Mouse (Mus musculus): ENCODE data around the gene Bcl7a. TPM values are rescaled to one million over a fixed set of nuclear protein-coding genes. Genes with fewer than 3 reads are reported as not detected.

Gene Bcl7a
- polyA plus RNA-seq, 1 experiment: 37.0 TPM

DNA sequence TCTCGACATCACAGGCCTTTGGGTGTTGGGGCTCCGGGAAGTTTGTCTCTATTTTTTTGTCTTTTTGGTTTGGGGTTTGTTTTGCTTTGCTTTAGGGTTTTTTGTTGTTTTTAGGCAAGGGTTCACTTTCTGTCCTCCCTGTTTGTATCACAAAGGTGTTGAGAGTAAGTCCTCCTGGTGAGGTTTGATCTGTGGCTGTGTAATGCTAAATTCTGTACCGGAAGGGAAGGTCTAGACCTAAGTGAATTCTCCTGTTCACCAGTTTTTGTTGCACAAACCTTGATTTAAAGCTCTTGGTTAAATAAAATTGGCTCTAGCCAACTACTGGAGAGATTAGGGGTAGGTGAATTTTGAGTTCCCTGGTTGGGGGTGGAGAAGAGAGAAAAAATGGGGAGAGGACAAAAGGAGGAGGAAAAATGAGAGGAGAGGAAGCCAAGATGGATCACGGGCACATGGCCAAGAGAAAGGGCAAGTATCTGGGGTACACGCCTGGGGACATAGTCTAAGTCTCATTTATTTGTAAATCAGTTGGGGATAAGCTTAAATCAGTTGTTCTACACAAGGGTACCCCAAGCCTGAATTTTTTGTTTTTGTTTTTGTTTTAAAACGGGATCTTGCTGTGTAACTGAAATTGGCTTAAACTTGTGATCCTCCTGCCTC, 32.3 kb downstream of the Bcl7a start:
- no peak for DNase-seq (ENCODE audit: extremely low spot score in 1 of 2, low spot score in 1 of 2)

DNA sequence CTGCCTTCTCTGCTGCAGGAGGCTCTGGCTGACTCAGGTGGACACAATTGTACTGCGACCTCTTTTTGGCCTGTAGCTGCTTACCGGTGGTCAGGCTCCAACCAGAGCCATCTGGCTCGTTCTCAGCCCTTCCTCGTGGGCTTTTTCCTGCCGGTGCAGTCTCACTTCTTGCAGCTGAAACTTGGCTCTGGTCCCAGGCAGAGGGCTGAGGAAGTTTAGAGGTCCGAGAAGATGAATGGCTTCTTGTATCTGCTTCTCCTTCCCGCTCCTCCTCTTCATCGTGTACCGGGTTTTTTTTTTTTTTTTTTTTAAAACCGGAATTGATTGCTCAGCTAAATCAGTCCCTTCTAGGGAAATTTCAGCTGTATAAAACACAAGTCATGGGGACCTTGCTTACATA, 32.9 kb downstream of the Bcl7a start:
- DNase-seq (ENCODE audit: extremely low spot score in 1 of 2, low spot score in 1 of 2): peak in 1 of 2 experiments; percentile 73

DNA sequence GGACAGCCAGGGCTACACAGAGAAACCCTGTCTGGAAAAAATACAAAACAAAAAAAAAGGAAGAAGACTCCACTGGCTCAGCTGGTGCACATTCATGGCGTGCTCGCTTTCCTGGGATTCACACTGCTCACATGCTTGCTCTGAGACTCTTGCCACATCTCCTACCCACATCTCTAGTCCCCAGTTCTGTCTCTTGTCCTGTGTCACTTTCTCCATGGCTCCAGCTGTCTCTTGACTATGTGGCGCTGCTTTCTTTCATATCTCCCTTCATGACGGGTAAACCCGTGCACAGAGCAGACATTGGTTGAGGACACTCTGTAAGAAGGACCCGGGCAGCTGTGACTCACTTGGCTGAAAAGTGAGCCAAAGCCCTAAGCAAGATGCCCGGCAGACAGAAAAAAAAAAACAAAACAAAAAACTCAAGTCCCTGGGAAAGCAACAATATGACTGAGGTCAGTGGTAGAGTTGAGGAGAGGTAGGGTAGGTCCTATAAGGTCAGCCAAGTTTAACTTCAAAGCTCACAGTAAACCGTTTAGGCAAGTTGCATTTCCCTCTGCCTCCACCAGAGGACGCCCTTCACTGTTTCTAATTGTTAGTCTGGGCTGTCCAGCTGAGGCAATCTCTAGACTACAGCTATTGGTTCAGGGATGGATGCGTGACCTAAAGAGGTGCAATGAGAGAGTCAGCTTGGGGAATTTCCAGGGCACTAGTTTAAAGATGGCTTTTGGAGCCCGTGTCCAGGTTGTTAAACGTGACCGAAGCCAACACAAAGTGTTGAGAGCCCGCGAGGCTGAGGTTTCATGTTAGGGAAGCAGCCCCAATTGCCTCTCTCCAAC, 33.7 kb downstream of the Bcl7a start:
- DNase-seq (ENCODE audit: extremely low spot score in 1 of 2, low spot score in 1 of 2): peak in 1 of 2 experiments; percentile 89

DNA sequence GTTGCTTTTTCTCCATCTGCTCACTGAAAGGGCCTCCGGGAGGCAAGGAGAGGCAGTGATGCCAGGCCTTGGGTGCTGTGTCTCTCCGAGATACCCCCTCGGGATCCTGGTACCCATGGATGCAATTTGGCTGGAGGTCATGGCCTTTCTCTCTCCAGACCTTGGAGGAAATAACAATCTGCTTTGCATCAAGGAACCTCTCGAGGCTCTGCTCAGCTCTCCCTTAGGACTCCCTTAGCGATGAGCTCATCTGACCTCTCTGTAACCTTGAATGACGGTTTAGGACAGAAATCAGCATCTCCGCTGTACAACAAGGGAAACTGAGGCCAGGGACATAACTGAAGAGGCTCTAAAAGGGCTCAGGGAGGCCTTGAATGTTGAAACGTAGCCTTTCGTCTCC, 35.1 kb downstream of the Bcl7a start:
- DNase-seq (ENCODE audit: extremely low spot score in 1 of 2, low spot score in 1 of 2): no peak

DNA sequence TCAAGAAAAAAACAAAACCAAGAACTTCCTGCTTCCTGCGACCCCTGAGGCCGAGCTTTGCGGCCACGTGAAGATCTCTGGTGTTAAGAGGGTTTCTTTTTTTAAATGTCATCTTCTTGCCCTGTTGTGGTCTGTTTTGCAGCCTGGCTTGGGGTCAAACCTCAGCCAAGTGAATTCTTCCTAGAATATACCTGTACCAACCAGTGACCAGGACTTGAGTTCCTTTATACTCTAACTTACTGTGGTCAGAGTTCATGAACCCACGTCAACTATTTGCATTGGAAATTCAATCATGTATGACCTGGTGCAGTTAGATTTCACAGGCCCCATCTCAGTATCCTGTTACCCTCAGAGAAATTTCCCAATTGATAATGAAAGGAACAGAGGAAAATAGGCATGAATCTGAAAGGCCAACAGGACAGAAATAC, 35.9 kb downstream of the Bcl7a start:
- DNase-seq (ENCODE audit: extremely low spot score in 1 of 2, low spot score in 1 of 2): no peak

DNA sequence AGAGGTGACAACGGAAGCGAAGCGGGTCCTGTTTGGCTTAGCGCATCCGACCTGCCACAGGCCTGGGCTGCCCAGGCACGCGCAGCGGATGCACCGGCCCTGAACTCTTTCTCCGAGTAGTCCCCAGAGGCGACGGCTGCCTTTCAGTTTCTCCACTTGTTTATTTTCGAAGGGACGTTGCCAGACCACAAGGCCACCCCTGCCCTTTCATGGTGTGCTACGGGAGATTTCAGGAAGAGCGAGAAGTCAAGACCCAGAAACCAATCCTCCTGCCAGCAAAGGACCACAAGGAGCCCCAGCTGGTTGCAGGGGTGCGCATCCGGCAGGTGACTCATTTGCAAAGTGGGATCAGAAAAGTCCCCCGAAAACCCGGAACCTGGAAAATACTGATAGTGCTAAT, 38.3 kb downstream of the Bcl7a start:
- no peak for DNase-seq (ENCODE audit: extremely low spot score in 1 of 2, low spot score in 1 of 2)

DNA sequence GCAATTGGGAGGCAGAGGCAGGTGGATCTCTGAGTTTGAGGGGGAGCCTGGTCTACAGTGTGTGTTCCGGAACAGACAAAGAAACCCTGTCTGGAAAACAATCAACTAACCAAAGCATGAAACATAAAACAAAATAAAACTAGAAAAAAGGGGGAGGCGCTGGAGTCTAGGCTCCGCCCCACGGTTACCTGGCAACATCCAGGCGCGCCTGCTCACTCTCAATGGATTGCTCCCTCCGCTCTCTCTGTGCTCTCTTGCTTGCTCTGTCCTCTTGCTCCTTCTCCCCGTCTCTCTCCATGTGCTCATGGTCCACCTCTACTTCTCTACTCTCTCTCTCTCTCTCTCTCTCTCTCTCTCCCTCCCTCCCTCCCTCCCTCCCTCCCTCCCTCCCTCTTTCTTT, 39.1 kb downstream of the Bcl7a start:
- no peak for DNase-seq (ENCODE audit: extremely low spot score in 1 of 2, low spot score in 1 of 2)

DNA sequence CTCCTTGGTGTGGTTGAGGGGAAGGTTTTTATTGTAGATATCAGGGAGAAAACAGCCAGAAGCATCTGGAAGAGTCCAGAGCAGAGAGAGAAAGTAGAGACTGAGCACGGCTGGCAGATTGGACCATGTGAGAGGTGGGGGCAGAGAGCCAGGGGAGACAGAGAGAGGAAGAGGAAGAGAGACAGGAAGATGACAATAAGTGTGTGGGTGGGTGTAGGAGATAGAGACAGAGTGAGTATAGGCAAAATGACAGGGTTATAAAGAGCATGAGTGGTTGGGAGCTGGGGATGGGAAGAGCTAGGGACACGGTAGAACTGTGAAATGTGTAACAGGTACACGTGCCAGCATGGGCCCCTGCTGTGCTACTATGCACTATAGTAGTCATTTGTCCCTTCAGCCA, 44.8 kb downstream of the Bcl7a start:
- DNase-seq (ENCODE audit: extremely low spot score in 1 of 2, low spot score in 1 of 2): no peak

DNA sequence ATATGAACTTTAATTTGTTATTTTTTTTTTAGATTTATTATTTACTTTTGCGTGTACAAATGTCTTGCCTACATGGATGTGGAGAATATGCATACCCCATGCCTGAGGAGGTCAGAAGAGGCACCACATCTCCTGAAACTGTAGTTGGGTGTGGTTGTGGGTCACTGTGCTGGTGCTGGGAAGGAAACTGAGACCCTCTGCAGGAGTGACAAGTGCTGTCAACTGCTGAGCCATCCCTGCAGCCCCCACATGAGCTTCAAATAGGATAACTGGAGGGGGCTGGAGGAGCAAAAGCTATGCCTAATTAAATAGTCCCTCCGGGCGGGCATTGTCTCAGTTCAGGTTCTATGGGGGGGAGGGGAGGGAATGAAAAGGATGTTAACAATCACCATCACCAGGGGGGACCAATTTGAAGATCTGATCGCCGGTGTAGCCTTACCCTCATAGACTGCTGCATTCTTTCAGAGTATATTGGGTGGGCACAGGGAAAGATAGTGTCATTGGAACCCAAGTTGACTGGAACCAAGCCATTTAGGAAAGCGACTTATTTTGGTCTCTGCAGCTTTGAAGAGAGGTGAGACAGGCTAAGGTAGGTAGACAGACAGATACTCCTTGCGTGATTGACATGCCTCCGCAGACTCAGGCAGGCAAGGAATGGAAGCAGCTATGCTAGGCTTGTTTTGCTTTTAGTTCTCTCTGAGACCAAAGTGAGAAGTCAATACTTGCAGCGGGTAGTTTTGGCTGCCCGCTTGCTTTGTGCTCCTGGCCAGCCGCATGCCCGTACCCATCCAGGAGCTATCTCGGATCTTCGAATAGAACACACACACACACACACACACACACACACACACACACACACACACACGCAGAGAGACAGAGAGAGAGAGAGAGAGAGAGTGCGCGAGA, 47.2 kb downstream of the Bcl7a start:
- no peak for DNase-seq (ENCODE audit: extremely low spot score in 1 of 2, low spot score in 1 of 2)

DNA sequence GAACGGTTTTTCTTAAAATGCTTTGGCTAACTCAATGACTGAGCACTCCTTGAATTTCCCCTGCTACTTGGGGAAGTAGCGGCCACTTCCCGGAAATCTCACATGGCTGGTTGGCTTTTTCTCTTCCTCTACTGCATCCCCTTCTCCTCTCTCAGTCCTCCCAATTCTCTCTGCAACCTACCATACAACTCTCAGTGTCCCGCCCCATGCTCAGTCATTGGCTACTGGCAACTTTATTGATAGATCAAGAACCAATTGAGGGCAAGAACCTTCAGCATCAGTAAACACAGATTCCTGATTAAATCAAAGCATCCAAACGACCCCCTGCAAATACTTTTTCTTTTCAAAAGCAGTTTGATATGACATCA, 47.8 kb downstream of the Bcl7a start:
- peak in 1 of 2 experiments; percentile 81 for DNase-seq (ENCODE audit: extremely low spot score in 1 of 2, low spot score in 1 of 2)

DNA sequence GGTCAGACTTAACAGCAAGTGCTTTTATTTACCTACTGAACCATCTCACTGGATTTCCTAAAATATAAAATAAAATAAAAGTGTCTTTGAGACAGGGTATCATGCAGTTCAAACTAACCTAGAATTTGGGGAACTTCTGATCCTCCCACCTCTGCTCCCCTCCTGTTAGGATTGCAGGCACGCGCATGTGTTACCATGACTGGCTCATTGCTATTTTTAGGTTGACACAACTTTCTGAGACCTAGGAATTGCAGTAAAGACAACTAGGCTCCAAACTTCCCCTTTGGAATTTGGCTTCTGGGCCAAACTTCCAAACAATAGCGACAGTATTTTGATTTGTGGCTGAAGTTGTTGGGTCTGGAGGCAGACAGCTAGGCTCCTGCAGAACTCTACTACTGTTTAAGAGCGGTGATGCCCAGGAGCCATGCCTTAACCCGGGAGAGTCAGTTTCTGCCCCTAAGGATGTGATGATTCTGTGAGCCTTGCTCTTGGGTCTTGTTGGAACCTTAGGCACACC, 50.2 kb downstream of the Bcl7a start:
- DNase-seq (ENCODE audit: extremely low spot score in 1 of 2, low spot score in 1 of 2): no peak

DNA sequence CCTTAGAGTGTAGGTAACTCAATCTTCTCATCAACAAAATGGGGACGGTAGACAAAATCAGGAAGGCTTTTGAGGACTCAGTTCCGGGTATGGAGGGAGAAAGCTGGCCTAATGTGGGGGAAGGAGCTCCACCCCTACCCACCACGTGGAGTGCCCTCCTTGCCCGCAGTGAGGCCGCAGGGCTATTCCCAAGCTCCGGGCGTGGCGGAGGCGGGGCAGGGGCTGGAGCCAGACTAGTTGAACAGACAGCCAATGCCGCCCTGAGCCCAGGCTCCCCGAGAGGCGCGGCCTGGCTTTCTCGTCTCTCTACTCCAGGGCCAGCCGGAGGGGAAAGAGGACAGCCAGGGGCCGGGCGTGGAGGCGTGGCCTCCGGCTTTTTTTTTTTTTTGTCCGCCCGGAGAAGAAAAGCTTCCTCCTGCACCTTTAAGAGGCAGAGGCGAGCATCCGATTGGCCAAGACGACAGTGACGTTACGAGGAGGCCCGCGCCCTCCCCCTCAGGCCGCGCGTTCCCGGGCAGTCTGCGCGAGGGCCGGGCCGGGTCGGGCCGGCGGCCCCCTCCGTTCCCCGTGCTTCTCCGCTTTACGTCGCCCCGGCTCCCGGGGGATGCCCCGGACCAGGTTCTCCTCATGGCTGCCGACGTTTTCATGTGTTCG, 50.8 kb downstream of the Bcl7a start, which contains the start of gene Mlxip:
Gene Mlxip (plus strand): TSS at position 496 of the 654 bp plus-strand sequence.
- peak; percentile 81 to 91 for DNase-seq (ENCODE audit: extremely low spot score in 1 of 2, low spot score in 1 of 2)

DNA sequence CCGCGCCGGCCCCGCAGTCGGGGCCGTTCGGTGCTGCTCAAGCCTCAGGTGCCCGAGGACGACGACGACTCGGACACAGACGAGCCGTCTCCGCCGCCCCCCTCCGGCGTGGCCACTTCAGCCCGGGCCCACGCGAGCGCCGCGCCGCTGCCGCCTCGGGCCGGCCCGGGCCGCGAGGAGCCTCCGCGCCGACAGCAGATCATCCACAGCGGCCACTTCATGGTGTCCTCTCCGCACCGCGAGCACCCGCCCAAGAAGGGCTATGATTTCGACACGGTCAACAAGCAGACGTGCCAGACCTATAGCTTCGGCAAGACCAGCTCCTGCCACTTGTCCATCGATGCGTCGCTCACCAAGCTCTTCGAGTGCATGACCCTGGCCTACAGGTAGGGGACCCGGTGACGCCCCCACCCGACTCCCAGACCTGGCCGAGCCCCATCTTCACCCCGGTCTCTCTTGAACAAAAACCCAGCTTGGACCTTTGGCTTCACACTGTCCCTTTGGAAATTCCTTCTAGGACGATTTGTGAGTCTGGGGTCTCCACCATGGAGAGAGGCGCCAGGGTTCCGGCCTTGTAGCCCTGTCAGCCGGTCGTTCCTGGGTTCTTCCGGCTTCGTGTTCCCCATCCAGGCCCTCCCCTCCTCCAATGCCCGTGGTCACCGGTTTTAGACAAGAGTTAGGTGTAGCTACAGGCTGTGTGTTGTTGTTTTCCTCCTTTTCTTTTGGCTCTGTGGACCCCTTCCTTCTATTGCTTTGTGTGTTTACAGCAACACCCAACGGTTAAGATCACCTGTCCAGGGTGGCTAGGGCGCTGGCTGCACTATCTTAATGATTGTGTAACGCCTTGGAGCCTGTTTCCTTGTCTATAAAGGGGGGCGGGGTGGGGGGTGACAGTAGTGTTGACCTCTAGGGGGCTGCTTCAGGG, 51.6 kb downstream of the Bcl7a start:
- DNase-seq (ENCODE audit: extremely low spot score in 1 of 2, low spot score in 1 of 2): no peak

DNA sequence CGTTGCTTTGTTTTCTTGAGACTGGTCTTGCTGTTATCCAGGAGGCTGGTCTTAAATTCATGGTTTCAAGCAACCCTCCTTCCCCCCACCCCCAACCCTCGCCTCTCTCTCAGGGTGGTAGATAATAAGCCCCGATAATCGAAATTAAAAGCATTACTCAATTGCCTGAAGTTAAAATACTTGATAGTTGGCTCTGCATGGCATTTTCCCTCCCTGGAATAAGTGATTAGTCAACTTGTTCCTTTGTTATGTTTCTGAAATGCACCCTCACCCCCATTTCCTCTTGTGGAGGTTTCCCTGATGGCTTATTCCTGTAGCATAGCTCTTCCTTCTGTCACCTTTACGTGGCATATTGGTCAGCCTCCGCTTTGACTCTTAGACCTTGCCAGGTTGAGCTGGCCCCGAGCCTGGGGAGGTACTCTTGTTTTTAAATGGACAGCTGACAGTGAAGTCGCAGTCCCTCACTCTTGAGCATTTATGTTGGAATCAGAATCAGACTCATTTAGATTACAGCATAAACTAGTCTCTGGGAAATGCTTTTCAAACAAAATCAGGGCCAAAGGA, 53.3 kb downstream of the Bcl7a start:
- DNase-seq (ENCODE audit: extremely low spot score in 1 of 2, low spot score in 1 of 2): no peak

DNA sequence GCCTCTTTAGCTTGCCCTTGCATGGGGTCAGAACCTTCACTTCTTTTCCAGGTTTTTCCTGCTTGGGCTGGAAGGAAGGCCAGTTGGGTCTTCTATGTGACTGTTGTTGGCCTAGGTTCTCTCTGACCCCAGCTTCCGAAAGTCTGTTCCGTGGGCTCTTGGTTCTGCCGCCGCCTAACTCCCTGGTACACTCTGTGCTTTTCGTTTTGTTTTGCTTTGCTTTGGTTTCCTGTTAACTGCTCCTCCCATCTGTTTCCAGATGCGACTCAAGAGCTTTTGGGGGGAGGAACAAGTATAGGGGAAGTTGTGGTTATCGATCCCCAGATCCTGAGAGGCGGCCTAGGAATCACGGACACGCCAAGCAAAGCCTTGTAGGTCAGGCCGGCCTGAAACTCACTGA, 54.2 kb downstream of the Bcl7a start:
- DNase-seq (ENCODE audit: extremely low spot score in 1 of 2, low spot score in 1 of 2): no peak

DNA sequence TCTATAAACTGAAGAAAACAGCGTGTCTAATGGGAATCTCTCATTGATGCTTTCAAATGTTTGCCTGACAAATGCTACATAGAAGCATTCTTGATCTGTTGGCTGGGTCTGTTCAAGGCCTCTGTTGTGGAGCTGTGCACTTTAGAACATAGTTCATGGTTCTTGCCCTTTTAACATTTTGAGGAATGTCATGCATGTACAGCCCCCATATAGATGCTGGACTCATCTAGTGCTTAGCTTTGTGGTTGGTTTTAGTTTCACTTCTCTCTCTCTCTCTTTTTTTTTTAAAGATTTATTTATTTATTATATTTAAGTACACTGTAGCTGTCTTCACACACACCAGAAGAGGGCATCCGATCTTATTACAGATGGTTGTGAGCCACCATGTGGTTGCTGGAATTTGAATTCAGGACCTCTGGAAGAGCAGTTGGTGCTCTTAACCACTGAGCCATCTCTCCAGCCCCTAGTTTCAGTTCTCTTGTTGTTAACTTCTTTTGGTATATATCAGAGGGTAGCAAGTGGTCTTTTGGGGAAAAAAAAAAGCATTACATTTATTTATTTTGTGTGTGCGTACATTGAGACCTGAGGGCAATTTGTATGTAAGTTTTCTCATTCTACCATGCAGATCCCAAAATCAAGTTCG, 55.3 kb downstream of the Bcl7a start:
- DNase-seq (ENCODE audit: extremely low spot score in 1 of 2, low spot score in 1 of 2): no peak

DNA sequence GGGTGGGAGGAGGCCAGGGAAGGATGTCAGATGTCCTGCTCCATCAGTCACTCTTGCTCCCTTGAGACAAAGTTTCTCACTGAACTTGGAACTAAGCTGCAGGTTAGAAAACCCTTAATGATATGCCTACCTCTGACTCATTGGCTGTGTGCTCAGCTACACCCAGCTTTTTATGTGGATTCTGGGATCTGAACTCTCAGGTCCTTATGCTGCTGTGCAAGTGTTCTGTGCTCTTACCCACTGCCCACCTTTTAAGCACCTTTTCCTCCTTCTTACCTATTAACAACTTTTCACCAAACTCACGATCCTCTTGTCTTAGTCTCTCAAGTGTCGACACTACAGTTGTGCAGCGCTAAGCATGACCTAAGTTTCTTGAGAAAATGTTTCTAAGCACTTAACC, 60.8 kb downstream of the Bcl7a start:
- no peak for DNase-seq (ENCODE audit: extremely low spot score in 1 of 2, low spot score in 1 of 2)

DNA sequence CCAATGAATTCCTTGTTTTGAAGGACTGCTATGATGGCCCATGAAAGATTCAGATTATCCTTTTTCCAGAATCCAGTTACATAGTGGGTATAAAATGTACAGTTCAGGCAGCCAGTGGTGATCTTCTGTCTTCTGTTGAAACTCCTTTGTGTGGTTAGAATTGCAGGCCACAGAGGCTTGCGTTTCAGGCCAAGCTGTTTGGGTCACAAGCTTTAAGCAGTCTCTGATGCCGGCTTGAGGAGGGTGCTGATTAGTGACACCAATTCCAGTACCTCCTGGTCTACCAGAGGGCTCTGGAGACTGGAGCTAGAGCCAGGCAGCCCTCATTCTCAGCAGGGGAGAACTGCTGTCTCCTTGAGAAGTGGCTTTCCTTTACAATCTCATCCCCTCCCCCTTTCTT, 63.3 kb downstream of the Bcl7a start:
- DNase-seq (ENCODE audit: extremely low spot score in 1 of 2, low spot score in 1 of 2): no peak

Data from frontal cortex, adult 2 months (tissue).